Mouse (Mus musculus) R1 (cell line): ENCODE measurements around the gene Clasp2.

Experiments
- DNase-seq: peaks from one replicate; pipeline ENCODE4 v3.0.0-alpha.2; 2018; ENCODE audit warnings: low read depth, low spot score

Gene Clasp2

GRCm38 (mm10) chr9:113930534-113931374, 189.5 kb downstream of the Clasp2 start, which contains the start of gene Ubp1:
TSS of gene Ubp1 (plus strand) at chr9:113930934.
- peak; percentile 99 for DNase-seq

GRCm38 (mm10) chr9:113931375-113932099, 190.3 kb downstream of the Clasp2 start:
- DNase-seq: peak; percentile 35

GRCm38 (mm10) chr9:113932100-113932470, 190.8 kb downstream of the Clasp2 start:
- peak; percentile 31 for DNase-seq

GRCm38 (mm10) chr9:113932501-113932900, 191.2 kb downstream of the Clasp2 start:
- no peak for DNase-seq

- DNase-seq: no peak
Measured at GRCm38 (mm10) chr9:113935638-113936037, 194.4 kb downstream of the Clasp2 start.

GRCm38 (mm10) chr9:113939063-113939850, 198.0 kb downstream of the Clasp2 start:
- DNase-seq: no peak

GRCm38 (mm10) chr9:113941103-113941805, 200.0 kb downstream of the Clasp2 start:
- DNase-seq: no peak

- no peak for DNase-seq
Measured at GRCm38 (mm10) chr9:113943372-113943771, 202.1 kb downstream of the Clasp2 start.

GRCm38 (mm10) chr9:113947216-113947615, 205.9 kb downstream of the Clasp2 start:
- peak; percentile 19 for DNase-seq

- no peak for DNase-seq
Measured at GRCm38 (mm10) chr9:113957777-113958176, 216.5 kb downstream of the Clasp2 start.

GRCm38 (mm10) chr9:113963718-113964117, 222.4 kb downstream of the Clasp2 start:
- no peak for DNase-seq

- no peak for DNase-seq
Measured at GRCm38 (mm10) chr9:113964415-113964814, 223.1 kb downstream of the Clasp2 start.

GRCm38 (mm10) chr9:113966838-113967237, 225.6 kb downstream of the Clasp2 start:
- no peak for DNase-seq

- DNase-seq: no peak
Measured at GRCm38 (mm10) chr9:113968967-113969366, 227.7 kb downstream of the Clasp2 start.
